Mouse (Mus musculus) midbrain, embryonic 14.5 days (tissue): ENCODE results near the gene Aco2. TPM values are rescaled to one million over a fixed set of nuclear protein-coding genes. Genes with fewer than 3 reads are reported as not detected.
A peak's percentile ranks its signal among the peaks of the same experiment; 100 is the strongest.

Source experiments
- ATAC-seq: fragments of 200-750 bp; cut with Nextera tagmentation; 2 replicates; pipeline ENCODE4 v1.8.0; 2017; ENCODE audit warnings: moderate number of reproducible peaks, moderate library complexity; ENCODE audit not compliant: low FRiP score, low TSS enrichment
- DNase-seq: peaks from one replicate; pipeline ENCODE4 v3.0.0-alpha.2; 2015
- H3K27ac ChIP-seq: fragments of 300-500 bp; sonication (generic); replicated peaks from 2 replicates; pipeline ENCODE4 v1.5.1; 2014; ENCODE audit warnings: mild to moderate bottlenecking, low read depth, low read length, moderate library complexity
- H3K27me3 ChIP-seq: fragments of 300-500 bp; sonication (generic); 2 replicates; pipeline ENCODE4 v1.6.1; 2014; ENCODE audit warnings: low read length, control low read depth, mixed read lengths; ENCODE audit not compliant: control insufficient read depth, insufficient read depth
- H3K36me3 ChIP-seq: fragments of 300-500 bp; sonication (generic); 2 replicates; pipeline ENCODE4 v1.6.1; 2014; ENCODE audit warnings: low read length, control low read depth; ENCODE audit not compliant: control insufficient read depth, insufficient read depth
- H3K4me1 ChIP-seq: fragments of 300-500 bp; sonication (generic); 2 replicates; pipeline ENCODE4 v1.6.1; 2014; ENCODE audit warnings: mild to moderate bottlenecking, antibody characterized with exemption, low read length, control low read depth; ENCODE audit not compliant: control insufficient read depth, insufficient read depth
- H3K4me2 ChIP-seq: fragments of 300-500 bp; sonication (generic); 2 replicates; pipeline ENCODE4 v1.6.1; 2014; ENCODE audit warnings: mild to moderate bottlenecking, low read length, moderate library complexity
- H3K4me3 ChIP-seq: fragments of 300-500 bp; sonication (generic); replicated peaks from 2 replicates; pipeline ENCODE4 v1.5.1; 2014; ENCODE audit warnings: low read depth, low read length
- H3K9ac ChIP-seq: fragments of 300-500 bp; sonication (generic); replicated peaks from 2 replicates; pipeline ENCODE4 v1.6.1; 2014; ENCODE audit warnings: mild to moderate bottlenecking, low read length, moderate library complexity
- H3K9me3 ChIP-seq: fragments of 300-500 bp; sonication (generic); 2 replicates; pipeline ENCODE4 v1.6.1; 2016; ENCODE audit warnings: low read length, control low read depth, mixed read lengths; ENCODE audit not compliant: control insufficient read depth
- WGBS: fragments of 180-500 bp; shearing (Covaris S2); extraction: QIAGEN DNeasy Blood & Tissue Kit; methylation state at CpG from one replicate; pipeline ENCODE4 v1.1.7; 2014; 5-methylcytosine and 5-hydroxymethylcytosine counted together
- polyA plus RNA-seq: library from polyadenylated mRNA; unstranded; fragments of >200 nt; fragmentation: Nextera tagmentation; extraction: Ambion mirVana; gene quantifications from 2 replicates; pipeline ENCODE4 v1.2.1, GENCODE M21; 2014

Gene Aco2
- polyA plus RNA-seq, 1 experiment from 2014 or later, result 221 TPM

DNA sequence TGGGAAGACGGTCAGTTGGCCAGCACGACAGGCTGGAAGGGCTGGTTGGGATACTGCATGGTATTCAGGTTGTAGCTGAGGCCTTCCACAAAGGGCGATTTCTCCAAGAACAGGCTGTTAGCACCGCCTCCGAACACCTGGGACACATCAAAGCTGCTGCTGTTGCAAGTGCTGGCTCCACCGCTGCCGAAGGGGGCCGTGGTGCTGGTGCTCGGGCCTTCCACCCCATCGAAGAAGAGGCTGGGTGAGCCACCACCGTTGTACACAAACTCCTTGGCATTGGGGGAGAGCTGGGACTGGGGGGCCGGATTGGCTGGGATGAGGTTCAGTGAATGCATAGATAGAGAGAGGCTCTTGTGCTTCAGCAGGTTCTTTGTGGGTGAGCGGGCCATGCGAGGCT is 21.4 kb upstream of the Aco2 start:
- H3K4me2 ChIP-seq, result no peak overlapping the region
- ATAC-seq (no peak), DNase-seq (no peak)
- 92% methylated on average over 14 of the region's 14 CpGs for WGBS
- H3K27me3 ChIP-seq, result no peaks in the 10 kb centered on the region
- H3K4me3 ChIP-seq, result no peak overlapping the region
- peaks cover 42% of the 10 kb centered on the region for H3K36me3 ChIP-seq
- 0 out of 2 replicates have a peak, but pooled peaks cover 4% of the 10 kb centered on the region for H3K4me1 ChIP-seq
- H3K9ac ChIP-seq, result no peak overlapping the region
- H3K9me3 ChIP-seq, result no peaks in the 10 kb centered on the region
- no peak overlapping the region for H3K27ac ChIP-seq

DNA sequence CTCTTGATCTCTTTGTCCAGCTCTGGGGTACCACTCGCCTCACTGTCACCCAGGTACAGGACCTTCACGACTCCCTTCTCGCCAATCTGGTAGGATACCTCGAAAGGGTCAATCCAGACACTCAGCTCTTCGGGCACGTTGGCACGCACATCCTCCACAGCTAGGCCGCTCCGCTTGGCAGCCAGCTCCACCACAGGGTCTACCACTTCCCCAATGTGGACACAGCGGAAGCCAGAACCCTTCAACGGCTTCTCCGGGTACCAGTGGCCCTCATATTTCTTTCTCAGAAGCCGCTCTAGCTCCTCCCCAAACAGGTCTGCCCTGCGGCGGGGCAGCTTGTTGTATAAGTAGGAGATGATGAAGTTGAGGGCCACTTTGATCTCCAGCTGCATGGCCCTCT is 20.7 kb upstream of the Aco2 start:
- 96% methylated on average over 15 of the region's 15 CpGs for WGBS
- H3K27me3 ChIP-seq, result no peaks in the 10 kb centered on the region
- ATAC-seq, result no peak
- no peak overlapping the region for H3K4me3 ChIP-seq
- 0 out of 2 replicates have a peak, but pooled peaks cover 4% of the 10 kb centered on the region for H3K4me1 ChIP-seq
- no peak for DNase-seq
- no peak overlapping the region for H3K27ac ChIP-seq
- H3K4me2 ChIP-seq, result no peak overlapping the region
- peaks cover 42% of the 10 kb centered on the region for H3K36me3 ChIP-seq
- no peaks in the 10 kb centered on the region for H3K9me3 ChIP-seq
- no peak overlapping the region for H3K9ac ChIP-seq

GRCm38 (mm10) chr15:81852411-81853000 is 19.6 kb upstream of the Aco2 start:
- no peaks in the 10 kb centered on the region for H3K9me3 ChIP-seq
- peaks cover 37% of the 10 kb centered on the region for H3K36me3 ChIP-seq
- H3K4me1 ChIP-seq, result peaks cover 10% of the 10 kb centered on the region; the same call in 1 of the 2 replicates
- no peak overlapping the region for H3K4me2 ChIP-seq
- 92% methylated on average over 9 of the region's 9 CpGs for WGBS
- H3K4me3 ChIP-seq, result no peak overlapping the region
- no peak for DNase-seq
- H3K27ac ChIP-seq, result no peak overlapping the region
- no peaks in the 10 kb centered on the region for H3K27me3 ChIP-seq
- no peak overlapping the region for H3K9ac ChIP-seq
- ATAC-seq, result no peak

DNA sequence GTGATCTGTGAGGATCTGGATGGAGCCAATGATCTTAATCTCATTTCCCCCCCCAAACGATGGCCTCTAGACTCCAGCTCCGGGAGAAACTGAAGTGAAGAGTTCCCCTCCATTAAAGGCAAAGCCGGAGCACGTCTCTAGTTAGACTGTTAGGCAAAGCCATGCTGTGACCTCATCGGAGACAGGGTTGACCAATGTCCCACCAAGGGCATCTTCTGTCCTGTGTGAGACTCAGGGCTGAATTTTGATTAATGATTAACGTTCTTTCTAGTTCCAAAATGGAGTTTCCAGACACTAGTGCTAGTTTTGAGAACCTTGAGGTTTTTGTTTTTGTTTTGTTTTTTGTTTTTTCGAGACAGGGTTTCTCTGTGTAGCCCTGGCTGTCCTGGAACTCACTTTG is 19.0 kb upstream of the Aco2 start:
- H3K9me3 ChIP-seq, result no peaks in the 10 kb centered on the region
- DNase-seq, result no peak
- H3K4me1 ChIP-seq, result peaks cover 10% of the 10 kb centered on the region; the same call in 1 of the 2 replicates
- H3K27ac ChIP-seq, result no peak overlapping the region
- 91% methylated on average over 7 of the region's 7 CpGs for WGBS
- H3K4me3 ChIP-seq, result no peak overlapping the region
- H3K36me3 ChIP-seq, result peaks cover 37% of the 10 kb centered on the region
- H3K4me2 ChIP-seq, result no peak overlapping the region
- no peak overlapping the region for H3K9ac ChIP-seq
- ATAC-seq, result no peak
- no peaks in the 10 kb centered on the region for H3K27me3 ChIP-seq

DNA sequence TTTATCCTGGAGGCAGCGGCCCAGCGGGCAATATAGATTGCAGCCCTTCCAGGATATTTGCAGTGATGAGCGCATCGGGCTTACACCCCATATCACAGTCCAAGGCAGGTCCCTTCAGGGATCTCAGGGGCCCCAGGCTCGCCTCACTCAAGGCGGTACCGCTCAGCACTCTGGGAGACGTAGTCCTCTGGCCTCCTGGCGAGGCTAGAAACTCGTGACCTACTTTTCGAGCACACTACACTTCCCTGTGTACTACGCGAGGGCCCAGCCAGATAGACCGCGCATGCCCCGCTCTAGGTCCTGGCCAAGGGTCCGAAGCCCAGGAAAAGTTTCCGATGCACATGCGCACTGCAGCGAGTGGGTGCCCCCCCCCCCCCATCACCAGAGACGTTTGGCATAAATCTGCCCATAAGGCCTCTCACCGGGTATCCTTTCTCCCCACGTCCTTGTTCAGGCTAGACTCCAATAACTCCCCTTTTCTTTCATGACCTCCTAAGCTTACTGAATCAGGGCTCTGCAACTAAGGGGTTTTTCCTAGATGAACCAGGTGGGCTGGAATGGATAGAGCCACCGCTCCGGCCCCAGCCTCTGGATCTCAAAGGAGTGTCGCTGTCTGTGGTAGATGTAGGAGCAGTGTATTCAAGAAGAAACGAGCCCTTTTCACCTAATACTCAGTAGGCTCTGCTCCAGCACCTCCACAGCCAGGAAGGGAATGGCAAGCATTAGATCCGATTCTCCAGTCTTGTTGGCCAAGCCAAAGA is 15.9 kb upstream of the Aco2 start:
- peak overlapping the region; percentile 86 for H3K4me3 ChIP-seq
- peak overlapping the region; percentile 88 for H3K4me2 ChIP-seq
- H3K36me3 ChIP-seq, result peaks cover 12% of the 10 kb centered on the region
- peak overlapping the region; percentile 66 for H3K27ac ChIP-seq
- under 1% methylated on average over 28 of the region's 28 CpGs for WGBS
- H3K4me1 ChIP-seq, result peaks cover 24% of the 10 kb centered on the region
- ATAC-seq (peak; percentile 86), DNase-seq (peak; percentile 95)
- no peaks in the 10 kb centered on the region for H3K9me3 ChIP-seq
- peak overlapping the region; percentile 73 for H3K9ac ChIP-seq
- H3K27me3 ChIP-seq, result no peaks in the 10 kb centered on the region

GRCm38 (mm10) chr15:81856938-81857723 is 15.0 kb upstream of the Aco2 start:
- 1% methylated on average over 14 of the region's 14 CpGs for WGBS
- H3K36me3 ChIP-seq, result 0 out of 2 replicates have a peak, but pooled peaks cover 3% of the 10 kb centered on the region
- H3K27ac ChIP-seq, result peak overlapping the region; percentile 91
- peak overlapping the region; percentile 73 for H3K9ac ChIP-seq
- peak overlapping the region; percentile 88 for H3K4me2 ChIP-seq
- peak; percentile 38 for DNase-seq
- peak overlapping the region; percentile 86 for H3K4me3 ChIP-seq
- H3K4me1 ChIP-seq, result peaks cover 24% of the 10 kb centered on the region
- H3K9me3 ChIP-seq, result no peaks in the 10 kb centered on the region
- no peaks in the 10 kb centered on the region for H3K27me3 ChIP-seq
- ATAC-seq, result no peak

DNA sequence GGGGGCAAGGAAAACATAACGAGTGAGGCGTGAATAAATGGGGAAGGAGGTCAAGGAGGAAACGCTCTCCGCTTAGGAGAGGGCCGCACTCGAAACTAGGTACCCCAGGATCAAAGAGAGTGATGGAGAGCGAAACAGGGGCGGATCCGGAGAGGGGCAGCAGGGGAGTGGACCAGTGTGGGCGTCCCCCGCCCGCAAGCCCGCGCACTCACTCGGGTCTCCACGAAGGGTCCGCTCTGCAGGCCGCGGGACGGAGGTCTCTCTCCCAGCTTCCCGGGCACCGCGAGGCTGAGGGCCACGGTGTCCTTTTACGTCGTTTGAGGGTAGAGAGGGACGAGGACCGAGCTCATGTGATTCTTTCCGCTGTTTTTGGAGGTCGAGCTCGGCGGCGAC is 14.4 kb upstream of the Aco2 start:
- H3K36me3 ChIP-seq, result no peaks in the 10 kb centered on the region
- H3K9me3 ChIP-seq, result no peaks in the 10 kb centered on the region
- peaks cover 24% of the 10 kb centered on the region for H3K4me1 ChIP-seq
- no peaks in the 10 kb centered on the region for H3K27me3 ChIP-seq
- WGBS, result under 1% methylated on average over 33 of the region's 33 CpGs
- H3K4me3 ChIP-seq, result peak overlapping the region; percentile 86
- H3K4me2 ChIP-seq, result peak overlapping the region; percentile 88
- ATAC-seq (0 out of 2 replicates have a peak, but pooled peaks have one; percentile 1), DNase-seq (peak; percentile 57)
- peak overlapping the region; percentile 91 for H3K27ac ChIP-seq
- peak overlapping the region; percentile 73 for H3K9ac ChIP-seq

GRCm38 (mm10) chr15:81858138-81858516 is 14.0 kb upstream of the Aco2 start:
- whole genome bisulfite sequencing, result under 1% methylated on average over 23 of the region's 23 CpGs
- Histone ChIP-seq H3K4me1 (peaks cover 24% of the 10 kb centered on the region), H3K36me3 (no peaks in the 10 kb centered on the region), H3K9me3 (no peaks in the 10 kb centered on the region), H3K4me2 (peak overlapping the region; percentile 88), H3K27me3 (no peaks in the 10 kb centered on the region), H3K9ac (peak overlapping the region; percentile 73), H3K27ac (peak overlapping the region; percentile 91), H3K4me3 (peak overlapping the region; percentile 86)
- ATAC-seq (peak; percentile 19; the same call in 1 of the 2 replicates), DNase-seq (peak; percentile 95)
